Mouse (Mus musculus): ENCODE results near the gene Setd7. TPM values are rescaled to one million over a fixed set of nuclear protein-coding genes. Genes with fewer than 3 reads are reported as not detected.
A peak's percentile ranks its signal among the peaks of the same experiment; 100 is the strongest.

Gene Setd7
- polyA plus RNA-seq, 1 experiment from 2014 or later, result 0.48 TPM

GRCm38 (mm10) chr3:51577816-51578749 lies 17.4 kb upstream of the Setd7 start:
- H3K9me3 ChIP-seq (ENCODE audit: low read length), result no peaks in the 10 kb centered on the region
- ATAC-seq (no peak), DNase-seq (no peak)
- TF ChIP-seq CTCF (IDR thresholded peaks at IDR 0.05; ENCODE audit: low read depth) (no peak), EP300 (IDR thresholded peaks at IDR 0.05; ENCODE audit: low read depth) (no peak)
- H3K27ac ChIP-seq (ENCODE audit: low read depth), result no peak overlapping the region
- H3K4me3 ChIP-seq (ENCODE audit: low read depth, low read length), result no peak overlapping the region
- no peaks in the 10 kb centered on the region for H3K4me1 ChIP-seq (ENCODE audit: insufficient read depth)
- H3K36me3 ChIP-seq (replicated peaks; ENCODE audit: insufficient read depth, low read length), result no peaks in the 10 kb centered on the region
- 60% methylated on average over 12 of the region's 12 CpGs for WGBS (ENCODE audit: insufficient replicate concordance)
- no peak overlapping the region for H3K4me2 ChIP-seq (ENCODE audit: low read depth, low read length)
- no peak overlapping the region for H3K9ac ChIP-seq (replicated peaks)
- no peaks in the 10 kb centered on the region for H3K27me3 ChIP-seq (ENCODE audit: insufficient read depth, low read length)

GRCm38 (mm10) chr3:51577359-51577758 lies 16.7 kb upstream of the Setd7 start:
- H3K9me3 ChIP-seq (ENCODE audit: low read length), result no peaks in the 10 kb centered on the region
- no peaks in the 10 kb centered on the region for H3K4me1 ChIP-seq (ENCODE audit: insufficient read depth)
- no peak for DNase-seq
- no peak overlapping the region for H3K9ac ChIP-seq (replicated peaks)
- no peak for ATAC-seq
- WGBS (ENCODE audit: insufficient replicate concordance), result 71% methylated on average over 11 of the region's 11 CpGs
- no peaks in the 10 kb centered on the region for H3K36me3 ChIP-seq (replicated peaks; ENCODE audit: insufficient read depth, low read length)
- no peak overlapping the region for H3K4me2 ChIP-seq (ENCODE audit: low read depth, low read length)
- H3K27ac ChIP-seq (ENCODE audit: low read depth), result no peak overlapping the region
- no peak overlapping the region for H3K4me3 ChIP-seq (ENCODE audit: low read depth, low read length)
- TF ChIP-seq EP300 (IDR thresholded peaks at IDR 0.05; ENCODE audit: low read depth) (no peak), CTCF (IDR thresholded peaks at IDR 0.05; ENCODE audit: low read depth) (no peak)
- no peaks in the 10 kb centered on the region for H3K27me3 ChIP-seq (ENCODE audit: insufficient read depth, low read length)

GRCm38 (mm10) chr3:51573915-51574314 lies 13.2 kb upstream of the Setd7 start:
- no peak overlapping the region for H3K9ac ChIP-seq (replicated peaks)
- 81% methylated on average over 9 of the region's 9 CpGs for WGBS (ENCODE audit: insufficient replicate concordance)

GRCm38 (mm10) chr3:51570200-51570599 lies 9.5 kb upstream of the Setd7 start:
- WGBS (ENCODE audit: insufficient replicate concordance), result 80% methylated on average over 4 of the region's 4 CpGs
- TF ChIP-seq EP300 (IDR thresholded peaks at IDR 0.05; ENCODE audit: low read depth), result no peak
- TF ChIP-seq CTCF (IDR thresholded peaks at IDR 0.05; ENCODE audit: low read depth), result no peak

More at GRCm38 (mm10) chr3:51573915-51574314, 13.2 kb upstream of the Setd7 start:
- ATAC-seq, result no peak
- Histone ChIP-seq H3K4me3 (ENCODE audit: low read depth, low read length) (no peak overlapping the region), H3K9me3 (ENCODE audit: low read length) (no peaks in the 10 kb centered on the region), H3K4me1 (ENCODE audit: insufficient read depth) (no peaks in the 10 kb centered on the region), H3K27ac (ENCODE audit: low read depth) (no peak overlapping the region), H3K27me3 (ENCODE audit: insufficient read depth, low read length) (no peaks in the 10 kb centered on the region), H3K36me3 (replicated peaks; ENCODE audit: insufficient read depth, low read length) (no peaks in the 10 kb centered on the region), H3K4me2 (ENCODE audit: low read depth, low read length) (no peak overlapping the region)
- no peak for DNase-seq
- TF ChIP-seq CTCF (IDR thresholded peaks at IDR 0.05; ENCODE audit: low read depth) (no peak), EP300 (IDR thresholded peaks at IDR 0.05; ENCODE audit: low read depth) (no peak)

GRCm38 (mm10) chr3:51561993-51562385 lies 1.3 kb upstream of the Setd7 start:
- 60% methylated on average over 6 of the region's 6 CpGs for WGBS (ENCODE audit: insufficient replicate concordance)
- Histone ChIP-seq H3K9ac (replicated peaks) (no peak overlapping the region), H3K27me3 (ENCODE audit: insufficient read depth, low read length) (no peaks in the 10 kb centered on the region), H3K27ac (ENCODE audit: low read depth) (no peak overlapping the region), H3K9me3 (ENCODE audit: low read length) (no peaks in the 10 kb centered on the region), H3K4me1 (ENCODE audit: insufficient read depth) (peaks cover 6% of the 10 kb centered on the region), H3K4me3 (ENCODE audit: low read depth, low read length) (no peak overlapping the region), H3K4me2 (ENCODE audit: low read depth, low read length) (peak overlapping the region; percentile 81), H3K36me3 (replicated peaks; ENCODE audit: insufficient read depth, low read length) (no peaks in the 10 kb centered on the region)
- no peak for TF ChIP-seq CTCF (IDR thresholded peaks at IDR 0.05; ENCODE audit: low read depth)
- TF ChIP-seq EP300 (IDR thresholded peaks at IDR 0.05; ENCODE audit: low read depth), result no peak
- DNase-seq (no peak), ATAC-seq (no peak)

More at GRCm38 (mm10) chr3:51570200-51570599, 9.5 kb upstream of the Setd7 start:
- DNase-seq (no peak), ATAC-seq (no peak)
- Histone ChIP-seq H3K4me1 (ENCODE audit: insufficient read depth) (no peaks in the 10 kb centered on the region), H3K27ac (ENCODE audit: low read depth) (no peak overlapping the region), H3K9ac (replicated peaks) (no peak overlapping the region), H3K36me3 (replicated peaks; ENCODE audit: insufficient read depth, low read length) (no peaks in the 10 kb centered on the region), H3K4me3 (ENCODE audit: low read depth, low read length) (no peak overlapping the region), H3K4me2 (ENCODE audit: low read depth, low read length) (no peak overlapping the region), H3K27me3 (ENCODE audit: insufficient read depth, low read length) (no peaks in the 10 kb centered on the region), H3K9me3 (ENCODE audit: low read length) (no peaks in the 10 kb centered on the region)

GRCm38 (mm10) chr3:51561109-51561992 lies 672 bp upstream of the Setd7 start:
- Histone ChIP-seq H3K27ac (ENCODE audit: low read depth) (peak overlapping the region; percentile 82), H3K4me1 (ENCODE audit: insufficient read depth) (peaks cover 6% of the 10 kb centered on the region), H3K4me2 (ENCODE audit: low read depth, low read length) (peak overlapping the region; percentile 81), H3K27me3 (ENCODE audit: insufficient read depth, low read length) (no peaks in the 10 kb centered on the region), H3K9me3 (ENCODE audit: low read length) (no peaks in the 10 kb centered on the region), H3K9ac (replicated peaks) (peak overlapping the region; percentile 81), H3K4me3 (ENCODE audit: low read depth, low read length) (peak overlapping the region; percentile 75), H3K36me3 (replicated peaks; ENCODE audit: insufficient read depth, low read length) (no peaks in the 10 kb centered on the region)
- 2% methylated on average over 32 of the region's 32 CpGs for WGBS (ENCODE audit: insufficient replicate concordance)
- TF ChIP-seq CTCF (IDR thresholded peaks at IDR 0.05; ENCODE audit: low read depth) (peak; percentile 59), EP300 (IDR thresholded peaks at IDR 0.05; ENCODE audit: low read depth) (no peak)
- ATAC-seq, result peak; percentile 17
- peak; percentile 64 for DNase-seq

Measured in liver, postnatal 0 days (tissue).